Mouse (Mus musculus) Muller cell, postnatal 12 days (primary cell): Measurements from ENCODE around the gene Scaf8.

Experiments
- DNase-seq: peaks from one replicate; pipeline ENCODE4 v3.0.0-alpha.2; 2015; ENCODE audit errors: inconsistent ontology term

Gene Scaf8

GRCm38 (mm10) chr17:3207529-3208240 is 92.9 kb downstream of the Scaf8 start:
- no peak for DNase-seq

- no peak for DNase-seq
Observed at GRCm38 (mm10) chr17:3208471-3208870, 93.7 kb downstream of the Scaf8 start.

GRCm38 (mm10) chr17:3209581-3209980 is 94.8 kb downstream of the Scaf8 start:
- DNase-seq: no peak

GRCm38 (mm10) chr17:3210134-3210533 is 95.4 kb downstream of the Scaf8 start:
- no peak for DNase-seq

- no peak for DNase-seq
Observed at GRCm38 (mm10) chr17:3212105-3212504, 97.3 kb downstream of the Scaf8 start.

- no peak for DNase-seq
Observed at GRCm38 (mm10) chr17:3212886-3213285, 98.1 kb downstream of the Scaf8 start.

- DNase-seq: no peak
Observed at GRCm38 (mm10) chr17:3214852-3215251, 100.1 kb downstream of the Scaf8 start.

- no peak for DNase-seq
Observed at GRCm38 (mm10) chr17:3217023-3217422, 102.3 kb downstream of the Scaf8 start.

GRCm38 (mm10) chr17:3218364-3218763 is 103.6 kb downstream of the Scaf8 start:
- no peak for DNase-seq

- no peak for DNase-seq
Observed at GRCm38 (mm10) chr17:3218916-3219315, 104.1 kb downstream of the Scaf8 start.

GRCm38 (mm10) chr17:3220201-3220600 is 105.4 kb downstream of the Scaf8 start:
- DNase-seq: no peak

- DNase-seq: no peak
Observed at GRCm38 (mm10) chr17:3223071-3223470, 108.3 kb downstream of the Scaf8 start.

- DNase-seq: no peak
Observed at GRCm38 (mm10) chr17:3223721-3224120, 108.9 kb downstream of the Scaf8 start.

- peak; percentile 65 for DNase-seq
Observed at GRCm38 (mm10) chr17:3224383-3225106, 109.8 kb downstream of the Scaf8 start.

GRCm38 (mm10) chr17:3230231-3231000 is 115.6 kb downstream of the Scaf8 start:
- peak; percentile 45 for DNase-seq

GRCm38 (mm10) chr17:3232626-3233025 is 117.9 kb downstream of the Scaf8 start:
- DNase-seq: no peak

- DNase-seq: no peak
Observed at GRCm38 (mm10) chr17:3243672-3244071, 128.9 kb downstream of the Scaf8 start.

GRCm38 (mm10) chr17:3244881-3245739 is 130.3 kb downstream of the Scaf8 start:
- peak; percentile 27 for DNase-seq

GRCm38 (mm10) chr17:3246665-3247370 is 132.0 kb downstream of the Scaf8 start:
- DNase-seq: peak; percentile 34
